In the genomic region with DNA sequence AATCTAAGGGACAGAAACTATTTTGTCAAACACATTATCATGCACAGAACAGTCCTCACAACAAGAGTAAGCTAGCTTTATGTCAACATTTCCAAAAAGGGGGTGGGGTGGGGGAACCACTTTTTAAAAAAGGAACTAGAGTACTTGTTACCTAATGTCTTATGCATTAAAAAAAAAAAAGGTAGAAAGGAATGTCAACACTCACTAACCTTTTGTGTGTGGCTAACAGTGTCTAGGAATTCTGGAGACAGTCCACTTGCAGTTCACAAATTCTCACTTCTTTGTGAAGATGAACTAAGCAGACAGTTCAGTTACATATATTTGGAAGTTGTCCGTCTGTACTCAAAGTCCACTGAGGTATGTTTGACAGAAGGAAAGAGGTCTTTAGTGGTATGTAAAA, we compare ENCODE assay signal across 12 mouse cellular contexts. TPM values are rescaled to one million over a fixed set of nuclear protein-coding genes. Genes with fewer than 3 reads are reported as not detected.
A peak's percentile ranks its signal among the peaks of the same experiment; 100 is the strongest.
DNase-seq lines count a peak whose midpoint lies in the region; ATAC-seq and TF ChIP-seq lines count a peak whose summit lies in the region.
"Had no signal": no experiment of that assay in that cellular context is flagged by ENCODE, and none has a peak within 500 bp of the region (broad histone marks: within the 10 kb centered on the region; RNA-seq: fewer than 3 reads in every experiment).

No protein-coding gene starts in this region.

- H3K9ac ChIP-seq in hindbrain, postnatal 0 days (replicated peaks; ENCODE audit: low read length): no peak overlapping the region
- H3K9ac ChIP-seq in midbrain, embryonic 12.5 days (replicated peaks): no peak overlapping the region
- H3K9ac ChIP-seq in midbrain, embryonic 11.5 days (ENCODE audit: low read length): no peak overlapping the region
- no peak overlapping the region for H3K9ac ChIP-seq in liver, embryonic 14.5 days (replicated peaks)

- H3K4me2 ChIP-seq in hindbrain, postnatal 0 days (ENCODE audit: low read depth, low read length): no peak overlapping the region
- H3K4me2 ChIP-seq in midbrain, embryonic 12.5 days (replicated peaks): peak overlapping the region; percentile 80; the same call in 1 of the 2 replicates
- H3K4me2 ChIP-seq in midbrain, embryonic 11.5 days: no peak overlapping the region
- peak overlapping the region; percentile 100 for H3K4me2 ChIP-seq in liver, embryonic 14.5 days (ENCODE audit: low read depth)

- H3K27me3 ChIP-seq in hindbrain, embryonic 10.5 days (ENCODE audit: insufficient read depth, poor library complexity, severe bottlenecking): peaks cover 19% of the 10 kb centered on the region; the same call in 1 of the 2 replicates
- no peaks in the 10 kb centered on the region for H3K27me3 ChIP-seq in hindbrain, postnatal 0 days (ENCODE audit: insufficient read depth, low read length)
- H3K27me3 ChIP-seq in midbrain, embryonic 12.5 days: peaks cover 3% of the 10 kb centered on the region; the same call in 1 of the 2 replicates
- H3K27me3 ChIP-seq in midbrain, embryonic 11.5 days (ENCODE audit: control insufficient read depth, insufficient read depth, low read length): peaks cover 2% of the 10 kb centered on the region; the same call in 1 of the 2 replicates
- no peaks in the 10 kb centered on the region for H3K27me3 ChIP-seq in liver, embryonic 14.5 days (ENCODE audit: control insufficient read depth, insufficient read depth, low read length)

- no peak for TF ChIP-seq EP300 in liver, embryonic 14.5 days (IDR thresholded peaks at IDR 0.05; ENCODE audit: low read depth)

- no peak overlapping the region for H3K27ac ChIP-seq in hindbrain, embryonic 10.5 days
- H3K27ac ChIP-seq in hindbrain, postnatal 0 days: no peak overlapping the region
- H3K27ac ChIP-seq in midbrain, embryonic 12.5 days (replicated peaks): no peak overlapping the region
- no peak overlapping the region for H3K27ac ChIP-seq in midbrain, embryonic 11.5 days (ENCODE audit: low read depth, low read length)
- H3K27ac ChIP-seq in liver, embryonic 14.5 days: no peak overlapping the region

- no peak for TF ChIP-seq CTCF in hindbrain, postnatal 0 days (IDR thresholded peaks at IDR 0.05; ENCODE audit: low read depth)
- no peak for TF ChIP-seq CTCF in liver, embryonic 14.5 days (IDR thresholded peaks at IDR 0.05; ENCODE audit: low read depth)

- DNase-seq in hindbrain, embryonic 10.5 days (ENCODE audit: low spot score): no peak
- DNase-seq in hindbrain, postnatal 0 days (ENCODE audit: low spot score): no peak
- no peak for DNase-seq in midbrain, embryonic 11.5 days (ENCODE audit: low spot score, missing footprints)
- no peak for DNase-seq in liver, embryonic 14.5 days (ENCODE audit: low read depth in 3 of 3, low spot score in 3 of 3)
- DNase-seq in frontal cortex, postnatal 14 days (ENCODE audit: low spot score in 2 of 2): no peak
- DNase-seq: cerebellum, postnatal 14 days; kidney, adult 9 months; lung, postnatal 10 days had no signal

- 56% methylated on average over 1 of the region's 1 CpGs for WGBS in hindbrain, embryonic 10.5 days
- WGBS in hindbrain, postnatal 0 days: 44% methylated on average over 1 of the region's 1 CpGs
- 43% methylated on average over 1 of the region's 1 CpGs for WGBS in midbrain, embryonic 12.5 days
- WGBS in midbrain, embryonic 11.5 days: 45% methylated on average over 1 of the region's 1 CpGs
- WGBS in liver, embryonic 14.5 days (ENCODE audit: insufficient replicate concordance): 38% methylated on average over 1 of the region's 1 CpGs

- no peaks in the 10 kb centered on the region for H3K36me3 ChIP-seq in hindbrain, embryonic 10.5 days
- no peaks in the 10 kb centered on the region for H3K36me3 ChIP-seq in hindbrain, postnatal 0 days (ENCODE audit: insufficient read depth, low read length)
- no peaks in the 10 kb centered on the region for H3K36me3 ChIP-seq in midbrain, embryonic 12.5 days
- H3K36me3 ChIP-seq in midbrain, embryonic 11.5 days (ENCODE audit: control insufficient read depth, insufficient read depth, low read length): no peaks in the 10 kb centered on the region
- H3K36me3 ChIP-seq in liver, embryonic 14.5 days (replicated peaks; ENCODE audit: control insufficient read depth, insufficient read depth, low read depth): no peaks in the 10 kb centered on the region

- H3K4me1 ChIP-seq in hindbrain, embryonic 10.5 days (replicated peaks): peaks cover 19% of the 10 kb centered on the region
- H3K4me1 ChIP-seq in hindbrain, postnatal 0 days (ENCODE audit: insufficient read depth, low read length): 0 out of 2 replicates have a peak, but pooled peaks cover 3% of the 10 kb centered on the region
- peaks cover 10% of the 10 kb centered on the region for H3K4me1 ChIP-seq in midbrain, embryonic 12.5 days
- peaks cover 2% of the 10 kb centered on the region; the same call in 1 of the 2 replicates for H3K4me1 ChIP-seq in midbrain, embryonic 11.5 days (ENCODE audit: control insufficient read depth, insufficient read depth, low read length)
- H3K4me1 ChIP-seq in liver, embryonic 14.5 days (replicated peaks; ENCODE audit: control insufficient read depth in 2 of 2, insufficient read depth in 2 of 2, low read length in 1 of 2): peaks cover 0 to 5% of the 10 kb centered on the region in 2 experiments; a peak in 1 of 4 replicates

- no peak for ATAC-seq in hindbrain, postnatal 0 days
- ATAC-seq in midbrain, embryonic 12.5 days (ENCODE audit: low FRiP score, low read depth): no peak
- ATAC-seq in midbrain, embryonic 11.5 days (ENCODE audit: low FRiP score): no peak
- ATAC-seq in liver, embryonic 14.5 days (ENCODE audit: insufficient read depth): no peak
- ATAC-seq in CD4-positive, CD25-positive, alpha-beta regulatory T cell, adult 4 months: no peak

- no peaks in the 10 kb centered on the region for H3K9me3 ChIP-seq in hindbrain, embryonic 10.5 days
- no peaks in the 10 kb centered on the region for H3K9me3 ChIP-seq in hindbrain, postnatal 0 days (ENCODE audit: low read length)
- no peaks in the 10 kb centered on the region for H3K9me3 ChIP-seq in midbrain, embryonic 12.5 days
- no peaks in the 10 kb centered on the region for H3K9me3 ChIP-seq in midbrain, embryonic 11.5 days (ENCODE audit: control insufficient read depth, low read length)
- H3K9me3 ChIP-seq in liver, embryonic 14.5 days (ENCODE audit: control insufficient read depth, low read length): no peaks in the 10 kb centered on the region

- peak overlapping the region; percentile 94; the same call in 1 of the 2 replicates for H3K4me3 ChIP-seq in hindbrain, embryonic 10.5 days
- no peak overlapping the region for H3K4me3 ChIP-seq in hindbrain, postnatal 0 days (ENCODE audit: low read length)
- H3K4me3 ChIP-seq in midbrain, embryonic 12.5 days: no peak overlapping the region
- H3K4me3 ChIP-seq in midbrain, embryonic 11.5 days (ENCODE audit: low read depth, low read length): no peak overlapping the region
- peak overlapping the region in 1 of 2 experiments; percentile 66; a peak in 2 of 4 replicates for H3K4me3 ChIP-seq in liver, embryonic 14.5 days (ENCODE audit: insufficient read depth in 1 of 2, low read depth in 2 of 2, low read length in 2 of 2)

RNA-seq across cellular contexts. Expression of a gene that starts 1.3 kb away (rescaled TPM):
- polyA plus RNA-seq in hindbrain, embryonic 10.5 days (2016; fragmentation: Nextera tagmentation; extraction: Ambion mirVana): 15.4 and 29.7 TPM in 2 replicates
- 10.7 and 14.5 TPM in 2 replicates for total RNA-seq in hindbrain, postnatal 0 days (2014; rRNA removed)
- 12.7 and 13.4 TPM in 2 replicates for polyA plus RNA-seq in hindbrain, postnatal 0 days (2015; fragmentation: Nextera tagmentation; extraction: Ambion mirVana)
- polyA plus RNA-seq in midbrain, embryonic 12.5 days (2016; fragmentation: Nextera tagmentation; extraction: Ambion mirVana): 24.0 and 24.2 TPM in 2 replicates
- polyA plus RNA-seq in midbrain, embryonic 11.5 days (2014; fragmentation: Nextera tagmentation; extraction: Ambion mirVana): 27.6 and 30.2 TPM in 2 replicates
- 1.7 and 2.7 TPM in 2 replicates for polyA plus RNA-seq in liver, embryonic 14.5 days (2012; rRNA removed)
- 7.3 and 9.0 TPM in 2 replicates for polyA plus RNA-seq in liver, embryonic 14.5 days (2014; fragmentation: Nextera tagmentation; extraction: Ambion mirVana)
- 10 to 100 TPM; 14.3 to 18.0 TPM for polyA plus RNA-seq in CD4-positive, CD25-positive, alpha-beta regulatory T cell, adult 4 months (2017; shearing (Covaris generic))

RNA-seq across cellular contexts. Expression of a gene that starts 56.1 kb away (rescaled TPM):
- polyA plus RNA-seq in hindbrain, embryonic 10.5 days (2016; fragmentation: Nextera tagmentation; extraction: Ambion mirVana): 0.41 TPM in 1 of 2 replicates, not detected in the other
- total RNA-seq in hindbrain, postnatal 0 days (2014; rRNA removed): not detected in 2 replicates
- polyA plus RNA-seq in hindbrain, postnatal 0 days (2015; fragmentation: Nextera tagmentation; extraction: Ambion mirVana): 0.23 TPM in 1 of 2 replicates, not detected in the other
- polyA plus RNA-seq in midbrain, embryonic 12.5 days (2016; fragmentation: Nextera tagmentation; extraction: Ambion mirVana): not detected in 2 replicates
- not detected in 2 replicates for polyA plus RNA-seq in midbrain, embryonic 11.5 days (2014; fragmentation: Nextera tagmentation; extraction: Ambion mirVana)
- not detected in 2 replicates for polyA plus RNA-seq in liver, embryonic 14.5 days (2012; rRNA removed)
- not detected in 2 replicates for polyA plus RNA-seq in liver, embryonic 14.5 days (2014; fragmentation: Nextera tagmentation; extraction: Ambion mirVana)
- polyA plus RNA-seq in CD4-positive, CD25-positive, alpha-beta regulatory T cell, adult 4 months (2017; shearing (Covaris generic)): under 1 TPM in 1 of 2 experiments, not detected in 1; 0.46 TPM
- total RNA-seq: gastrocnemius, postnatal 25 days had no signal
- polyA plus RNA-seq: neural tube, embryonic 11.5 days had no signal

Comparison
In these comparisons a context has a peak if more than half of its experiments do, and no peak if none do; other contexts are left out.
1. H3K4me2 ChIP-seq: peak in midbrain, embryonic 12.5 days (single experiment) and liver, embryonic 14.5 days (single experiment); none in hindbrain, postnatal 0 days (single experiment) and midbrain, embryonic 11.5 days (single experiment).